Mouse (Mus musculus) embryonic fibroblast, embryonic 13.5 days (primary cell): ENCODE results near the gene Zc3h4.

ENCODE experiments used
- CTCF ChIP-seq: IDR thresholded peaks from 2 replicates; pipeline ENCODE4 v1.5.1; 2011; ENCODE audit warnings: mild to moderate bottlenecking, control low read depth, low read length, moderate library complexity, borderline replicate concordance; ENCODE audit not compliant: insufficient read depth
- POLR2A ChIP-seq: IDR thresholded peaks from 2 replicates; pipeline ENCODE4 v1.6.1; 2011; ENCODE audit warnings: low read depth, mild to moderate bottlenecking, control low read depth, low read length, moderate library complexity

GRCm38 (mm10) chr7:16364319-16364718 lies 36.4 kb upstream of the Zc3h4 start:
- TF ChIP-seq CTCF (no peak), POLR2A (no peak)
